8 mouse cellular contexts compared by ENCODE assay signal in the genomic region with DNA sequence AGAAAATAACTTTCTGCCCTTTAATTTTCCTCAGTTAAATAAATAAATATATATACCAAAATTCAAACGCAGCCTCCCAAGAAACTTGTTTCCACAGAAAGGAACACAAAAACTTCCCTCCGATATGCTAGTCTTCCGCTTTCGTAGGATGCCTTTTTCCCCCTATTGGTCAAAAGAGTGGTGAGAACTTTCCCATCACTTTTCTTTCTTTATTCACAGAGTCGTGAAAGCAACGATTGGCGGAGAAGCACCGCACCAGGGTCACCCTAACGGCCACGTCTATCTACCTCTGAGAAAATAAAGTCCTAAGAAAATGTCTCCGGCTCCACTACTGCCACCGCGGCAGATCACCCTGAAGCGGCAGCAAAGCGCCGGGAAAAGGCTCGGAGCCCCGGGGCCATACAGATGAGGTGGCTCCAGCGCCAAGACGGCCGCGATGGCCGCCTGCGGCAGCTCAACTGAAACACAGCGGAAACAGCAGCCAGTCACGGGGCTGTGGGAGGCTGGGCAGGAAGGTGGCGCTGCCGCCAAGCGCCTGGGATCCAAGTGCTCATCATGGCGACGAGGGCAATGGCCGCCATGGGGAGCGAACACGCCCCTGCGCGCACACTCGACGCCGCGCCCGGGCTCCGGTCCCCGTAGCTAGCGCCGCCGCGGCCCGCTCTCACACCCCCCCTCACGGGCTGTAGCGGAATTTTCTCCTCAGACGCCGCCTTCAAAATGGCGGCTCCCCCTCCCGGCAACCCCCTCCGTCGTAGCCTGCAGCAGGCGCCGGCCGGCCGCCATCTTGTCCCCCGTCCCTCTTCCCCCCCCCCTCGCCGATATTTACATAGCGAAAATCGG. TPM values are rescaled to one million over a fixed set of nuclear protein-coding genes. Genes with fewer than 3 reads are reported as not detected.
DNase-seq lines count a peak whose midpoint lies in the region; ATAC-seq and TF ChIP-seq lines count a peak whose summit lies in the region.

No protein-coding gene starts in this region.

- 14% methylated on average over 59 of the region's 65 CpGs for WGBS in bone marrow, adult 2 months
- 24% methylated on average over 22 of the region's 65 CpGs for WGBS in embryonic facial prominence, embryonic 14.5 days
- WGBS in limb, embryonic 14.5 days: 26% methylated on average over 22 of the region's 65 CpGs
- WGBS in midbrain, embryonic 16.5 days: 24% methylated on average over 53 of the region's 65 CpGs
- WGBS in spleen, adult 2 months: 29% methylated on average over 65 of the region's 65 CpGs

- TF ChIP-seq POLR2A in bone marrow, adult 2 months (IDR thresholded peaks at IDR 0.05; ENCODE audit: borderline replicate concordance, control insufficient read depth, low read depth, low read length): peak; percentile 59; the same call in 1 of the 2 replicates
- TF ChIP-seq POLR2A in limb, embryonic 14.5 days (IDR thresholded peaks at IDR 0.05; ENCODE audit: borderline replicate concordance, extremely low read depth, insufficient read depth, insufficient read length): 0 out of 2 replicates have a peak, but pooled peaks have one; percentile 44
- TF ChIP-seq POLR2A in spleen, adult 2 months (IDR thresholded peaks at IDR 0.05; ENCODE audit: low read depth, low read length): peak; percentile 39

- H3K4me2 ChIP-seq in embryonic facial prominence, embryonic 14.5 days (ENCODE audit: low read depth, low read length): peak overlapping the region; percentile 64
- H3K4me2 ChIP-seq in limb, embryonic 14.5 days (replicated peaks; ENCODE audit: low read depth, low read length, severe bottlenecking): peak overlapping the region; percentile 52
- peak overlapping the region; percentile 66 for H3K4me2 ChIP-seq in midbrain, embryonic 16.5 days (ENCODE audit: low read length)

- H3K27ac ChIP-seq in bone marrow, adult 2 months (ENCODE audit: control insufficient read depth, insufficient read depth, low read depth, low read length, poor library complexity): peak overlapping the region; percentile 100
- H3K27ac ChIP-seq in embryonic facial prominence, embryonic 14.5 days (replicated peaks; ENCODE audit: low read depth, low read length): peak overlapping the region; percentile 99
- peak overlapping the region; percentile 100 for H3K27ac ChIP-seq in limb, embryonic 14.5 days (replicated peaks; ENCODE audit: low read depth, low read length)
- H3K27ac ChIP-seq in midbrain, embryonic 16.5 days (ENCODE audit: low read length): peak overlapping the region; percentile 98
- H3K27ac ChIP-seq in spleen, adult 2 months (ENCODE audit: insufficient read depth, low read length): peak overlapping the region; percentile 97

- peak overlapping the region; percentile 89 for H3K4me3 ChIP-seq in bone marrow, adult 2 months (replicated peaks; ENCODE audit: control insufficient read depth, low read depth, low read length)
- H3K4me3 ChIP-seq in embryonic facial prominence, embryonic 14.5 days (ENCODE audit: low read depth, low read length): peak overlapping the region; percentile 62
- H3K4me3 ChIP-seq in limb, embryonic 14.5 days (replicated peaks; ENCODE audit: low read length): peak overlapping the region; percentile 58
- peak overlapping the region; percentile 57 for H3K4me3 ChIP-seq in midbrain, embryonic 16.5 days (ENCODE audit: low read depth, low read length)
- peak overlapping the region; percentile 74 for H3K4me3 ChIP-seq in spleen, adult 2 months (ENCODE audit: extremely low read depth, insufficient read depth, insufficient read length)

- H3K9ac ChIP-seq in embryonic facial prominence, embryonic 14.5 days (ENCODE audit: low read depth, low read length): peak overlapping the region; percentile 96
- H3K9ac ChIP-seq in limb, embryonic 14.5 days (ENCODE audit: low read depth, low read length, severe bottlenecking): peak overlapping the region; percentile 98
- H3K9ac ChIP-seq in midbrain, embryonic 16.5 days (ENCODE audit: low read depth, low read length): peak overlapping the region; percentile 89

- peak; percentile 34; the same call in 1 of the 2 replicates for TF ChIP-seq CTCF in bone marrow, adult 2 months (IDR thresholded peaks at IDR 0.05; ENCODE audit: control insufficient read depth, insufficient read depth, low read length)
- no peak for TF ChIP-seq CTCF in spleen, adult 2 months (IDR thresholded peaks at IDR 0.05; ENCODE audit: extremely low read depth, insufficient read depth, insufficient read length, insufficient replicate concordance)

- DNase-seq in A20 (ENCODE audit: low read depth, low spot score): peak; percentile 91
- DNase-seq in embryonic facial prominence, embryonic 14.5 days (ENCODE audit: low spot score): peak; percentile 93
- peak; percentile 80 for DNase-seq in heart, adult 8-10 months (ENCODE audit: low spot score)
- DNase-seq in kidney, adult 9 months: peak; percentile 89
- peak; percentile 87 for DNase-seq in limb, embryonic 14.5 days (ENCODE audit: low spot score)
- peak; percentile 73 to 75 for DNase-seq in spleen, adult 2 months (ENCODE audit: low read depth in 1 of 2, low spot score in 2 of 2)

- peaks cover 20% of the 10 kb centered on the region for H3K27me3 ChIP-seq in embryonic facial prominence, embryonic 14.5 days (replicated peaks; ENCODE audit: control insufficient read depth, insufficient read depth, low read length)
- H3K27me3 ChIP-seq in limb, embryonic 14.5 days (ENCODE audit: control insufficient read depth, insufficient read depth, low read length): peaks cover 4% of the 10 kb centered on the region; the same call in 1 of the 2 replicates
- H3K27me3 ChIP-seq in midbrain, embryonic 16.5 days (ENCODE audit: control insufficient read depth, insufficient read depth, low read depth, low read length): peaks cover 9% of the 10 kb centered on the region
- no peaks in the 10 kb centered on the region for H3K27me3 ChIP-seq in spleen, adult 2 months (ENCODE audit: control insufficient read depth, insufficient read depth, low read length)

- H3K36me3 ChIP-seq in embryonic facial prominence, embryonic 14.5 days (ENCODE audit: control insufficient read depth, insufficient read depth, low read length): no peaks in the 10 kb centered on the region
- H3K36me3 ChIP-seq in limb, embryonic 14.5 days (ENCODE audit: control insufficient read depth, insufficient read depth, low read length): no peaks in the 10 kb centered on the region
- no peaks in the 10 kb centered on the region for H3K36me3 ChIP-seq in midbrain, embryonic 16.5 days (ENCODE audit: control insufficient read depth, insufficient read depth, low read length)
- no peaks in the 10 kb centered on the region for H3K36me3 ChIP-seq in spleen, adult 2 months (ENCODE audit: control insufficient read depth, insufficient read depth, low read length)

- H3K4me1 ChIP-seq in bone marrow, adult 2 months (ENCODE audit: control insufficient read depth, insufficient read depth, low read length): no peaks in the 10 kb centered on the region
- no peaks in the 10 kb centered on the region for H3K4me1 ChIP-seq in embryonic facial prominence, embryonic 14.5 days (ENCODE audit: control insufficient read depth, insufficient read depth, low read length)
- 0 out of 2 replicates have a peak, but pooled peaks cover 5% of the 10 kb centered on the region for H3K4me1 ChIP-seq in limb, embryonic 14.5 days (ENCODE audit: control insufficient read depth, insufficient read depth, low read length)
- peaks cover 8% of the 10 kb centered on the region for H3K4me1 ChIP-seq in midbrain, embryonic 16.5 days (ENCODE audit: control insufficient read depth, insufficient read depth, low read length)
- peaks cover 2% of the 10 kb centered on the region; the same call in 1 of the 2 replicates for H3K4me1 ChIP-seq in spleen, adult 2 months (ENCODE audit: control insufficient read depth, insufficient read depth, insufficient read length)

- peak; percentile 89 for ATAC-seq in embryonic facial prominence, embryonic 14.5 days (ENCODE audit: low read depth)
- peak; percentile 88 for ATAC-seq in limb, embryonic 14.5 days (ENCODE audit: low FRiP score, low read depth)
- ATAC-seq in midbrain, embryonic 16.5 days: peak; percentile 93

- H3K9me3 ChIP-seq in embryonic facial prominence, embryonic 14.5 days (ENCODE audit: control insufficient read depth, low read length): no peaks in the 10 kb centered on the region
- no peaks in the 10 kb centered on the region for H3K9me3 ChIP-seq in limb, embryonic 14.5 days (ENCODE audit: control insufficient read depth, low read length)
- H3K9me3 ChIP-seq in midbrain, embryonic 16.5 days (replicated peaks; ENCODE audit: control insufficient read depth, low read length, poor library complexity, severe bottlenecking): no peaks in the 10 kb centered on the region

RNA-seq across cellular contexts. Expression of a gene that starts 1.4 kb away (rescaled TPM):
- 9.8 and 11.1 TPM in 2 replicates for polyA plus RNA-seq in bone marrow, adult 2 months (2011; ENCODE audit: insufficient read depth, insufficient read length, low replicate concordance, missing spikeins)
- 35.7 and 37.2 TPM in 2 replicates for polyA plus RNA-seq in embryonic facial prominence, embryonic 14.5 days (2014; fragmentation: Nextera tagmentation; extraction: Ambion mirVana)
- total RNA-seq in heart, adult 8-10 months (2022): 10 to 100 TPM; 22.4 to 28.4 (median 24.6) TPM
- polyA plus RNA-seq in limb, embryonic 14.5 days (2012; rRNA removed): 14.7 and 15.0 TPM in 2 replicates
- 29.7 and 34.8 TPM in 2 replicates for polyA plus RNA-seq in limb, embryonic 14.5 days (2014; fragmentation: Nextera tagmentation; extraction: Ambion mirVana)
- polyA plus RNA-seq in midbrain, embryonic 16.5 days (2015; fragmentation: Nextera tagmentation; extraction: Ambion mirVana): 18.2 and 19.3 TPM in 2 replicates
- 3.7 and 3.8 TPM in 2 replicates for polyA plus RNA-seq in spleen, adult 2 months (2012; rRNA removed)

Comparison
In these comparisons a context has a peak if more than half of its experiments do, and no peak if none do; other contexts are left out.
1. Peak in every context shown above with its lines: DNase-seq, ATAC-seq, H3K4me3 ChIP-seq and H3K27ac ChIP-seq.